Mouse (Mus musculus): Measurements from ENCODE around the gene Zfp444.

DNA sequence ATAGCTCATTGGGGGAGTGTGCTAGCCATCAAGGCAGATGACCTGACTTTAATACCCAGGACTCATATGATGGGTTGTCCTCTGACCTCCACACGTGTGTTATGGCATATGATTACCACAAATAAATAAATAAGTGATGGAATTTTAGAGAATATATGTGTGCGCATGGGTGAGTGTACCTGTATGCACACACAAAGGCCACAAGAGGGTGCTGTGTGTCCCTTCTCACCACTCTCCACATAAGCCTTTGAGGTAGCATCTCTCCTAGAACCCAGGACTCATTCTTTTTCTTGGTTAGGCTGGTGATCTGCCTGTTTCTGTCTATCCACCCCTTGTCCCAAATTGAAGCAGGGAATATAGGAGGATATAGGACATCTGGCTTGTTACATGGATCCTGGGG, 23.8 kb downstream of the Zfp444 start:
- TF ChIP-seq CTCF (IDR thresholded peaks at IDR 0.05; ENCODE audit: control insufficient read depth, insufficient read depth, low read length) (peak; percentile 28; the same call in 1 of the 2 replicates), POLR2A (IDR thresholded peaks at IDR 0.05; ENCODE audit: borderline replicate concordance, control insufficient read depth, low read depth, low read length) (no peak)

All from bone marrow, adult 2 months (tissue).